Mouse (Mus musculus) right cerebral cortex, adult 2 months (tissue): Measurements from ENCODE around the gene H2-Aa.

Experiments used
- DNase-seq, 2 experiments: peaks; one replicate each; pipeline ENCODE4 v3.0.0; 2021 to 2022; ENCODE audit warnings: low spot score in 2 of 2

H2-Aa gene

DNA sequence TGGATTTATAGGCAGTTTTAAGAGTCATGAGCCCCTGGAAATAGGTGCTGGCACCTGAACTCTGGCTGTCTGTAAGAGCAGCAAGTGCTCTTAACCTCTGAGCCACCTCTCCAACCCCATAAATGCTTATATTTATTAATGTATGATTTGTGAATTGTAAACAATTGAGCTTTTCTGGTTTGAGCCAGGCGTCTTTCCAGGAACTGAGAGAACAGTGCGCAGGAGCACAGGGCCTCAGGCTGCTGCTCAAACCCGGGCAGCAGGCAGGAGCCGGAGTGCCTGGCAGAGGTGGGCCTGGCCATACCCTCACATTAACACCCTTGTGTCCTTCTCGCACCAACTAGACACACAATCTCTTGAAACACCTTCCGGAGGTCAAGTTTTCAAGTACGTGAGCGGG lies 12.4 kb upstream of the H2-Aa start:
- no peak for DNase-seq

DNA sequence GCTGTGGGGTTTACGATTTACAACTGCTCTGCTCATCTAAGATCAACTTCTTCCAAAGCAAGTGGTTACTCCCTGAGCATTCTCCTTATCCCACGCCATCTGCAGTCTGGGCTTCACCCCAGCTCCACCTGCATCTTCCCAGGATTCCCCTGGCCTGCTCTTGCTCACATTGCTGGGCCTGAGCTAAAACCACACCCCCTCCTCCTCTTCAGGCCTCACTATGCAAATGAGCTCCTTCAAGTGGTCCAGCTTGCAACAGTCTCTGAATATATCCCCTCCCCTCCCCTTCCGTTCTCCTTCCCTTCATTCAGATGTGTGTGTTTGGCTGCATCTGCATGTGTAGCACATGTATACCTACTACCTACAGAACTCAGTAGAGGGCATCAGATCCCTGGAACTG lies 11.7 kb upstream of the H2-Aa start:
- DNase-seq = no peak

DNA sequence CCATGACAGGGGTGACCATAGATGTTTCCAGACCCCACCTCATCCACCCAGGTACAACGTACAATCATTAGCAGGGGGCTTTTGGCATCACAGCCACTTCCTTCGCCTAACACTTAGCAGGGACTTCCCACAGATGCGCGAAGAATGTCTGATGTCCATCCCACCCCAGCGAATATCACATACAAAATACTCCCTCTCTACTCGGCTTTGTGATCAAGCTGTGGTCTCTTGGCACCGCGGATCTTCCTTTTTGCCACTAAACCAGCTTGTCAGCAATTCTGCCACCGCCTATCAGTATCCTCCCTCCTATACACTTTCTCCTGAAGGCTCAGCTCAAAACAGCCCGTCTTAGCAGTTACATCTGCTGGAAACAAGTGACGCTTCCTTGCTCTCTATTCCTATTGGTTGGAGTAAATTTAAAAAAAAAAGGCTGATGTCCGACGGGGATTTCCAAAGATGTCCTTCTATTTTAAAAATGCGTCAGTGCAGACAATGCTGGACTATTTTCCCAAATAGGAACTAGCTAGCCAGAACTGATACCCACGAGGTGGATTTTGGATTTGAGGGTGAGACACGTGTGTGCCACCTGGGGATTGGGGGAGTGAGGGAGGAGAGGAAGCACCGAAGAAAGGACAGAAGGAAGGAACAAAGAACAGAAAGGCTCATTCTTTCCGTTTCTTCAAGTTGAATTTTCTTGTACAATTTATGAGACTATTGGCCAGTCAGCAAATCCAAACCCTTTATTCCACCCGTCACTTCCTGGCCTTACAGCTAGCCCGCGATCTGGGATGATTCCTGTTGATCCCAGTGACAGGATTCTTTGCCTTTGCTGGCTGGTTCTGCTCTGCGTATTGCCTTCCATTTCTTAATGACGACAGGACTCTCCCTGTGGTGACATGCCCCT lies 8.5 kb upstream of the H2-Aa start:
- DNase-seq = peak; percentile 33 to 46

DNA sequence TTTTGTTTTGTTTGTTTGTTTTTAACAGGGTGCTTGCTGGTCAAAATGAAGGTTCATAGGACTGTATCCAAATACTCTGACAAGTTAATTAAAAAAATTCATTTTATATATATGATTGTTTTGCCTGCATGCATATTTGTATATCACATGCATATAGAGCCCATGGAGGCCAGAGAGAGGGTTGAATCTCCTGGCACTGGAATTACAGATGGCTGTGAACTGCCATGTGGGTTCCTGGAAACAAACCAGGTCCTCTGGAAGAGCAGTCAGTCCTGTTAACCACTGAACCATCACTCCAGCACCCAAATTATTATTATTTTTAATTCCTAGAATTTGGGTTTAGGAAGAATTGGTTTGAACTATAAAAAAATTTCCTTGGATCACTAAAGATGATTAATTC lies 7.7 kb upstream of the H2-Aa start:
- no peak for DNase-seq

DNA sequence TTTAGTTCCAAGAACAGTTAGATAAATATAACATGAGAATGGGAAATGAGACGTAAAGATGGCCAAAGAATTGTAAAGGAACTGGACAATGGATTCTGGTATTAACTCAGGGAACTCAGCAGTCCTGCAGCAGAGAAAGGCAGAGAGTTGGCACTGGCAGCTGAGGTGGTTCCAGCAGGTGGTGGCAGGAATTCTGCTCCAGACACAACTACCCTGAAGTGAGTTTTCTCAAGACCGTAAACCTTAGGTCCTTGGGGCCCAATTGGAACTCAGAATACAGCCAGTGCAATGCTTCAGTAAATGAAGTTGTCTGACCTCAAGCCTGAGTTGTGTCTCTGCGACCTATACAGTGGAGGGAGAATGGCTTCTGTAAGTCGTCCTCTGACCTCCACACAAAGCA lies 6.6 kb upstream of the H2-Aa start:
- no peak for DNase-seq

DNA sequence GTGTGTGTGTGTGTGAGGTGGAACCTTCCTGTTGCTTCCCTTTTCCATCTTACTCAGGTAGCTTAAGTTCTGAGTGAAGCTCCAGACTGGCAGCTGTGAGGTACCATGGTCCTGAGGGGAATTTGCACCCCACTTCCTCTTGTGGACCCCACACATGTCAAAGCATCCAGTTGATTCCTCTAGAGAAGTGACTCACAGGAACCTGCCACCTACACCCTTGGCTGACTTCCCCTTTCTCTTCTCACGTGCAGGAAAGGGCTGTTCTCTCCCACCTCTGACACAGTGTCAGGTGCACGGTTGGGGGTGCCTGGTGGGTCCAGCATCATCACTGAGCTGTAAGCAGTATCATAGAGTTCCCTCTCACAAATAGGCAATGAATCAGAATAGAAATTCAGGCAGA lies 5.9 kb upstream of the H2-Aa start:
- DNase-seq = no peak

DNA sequence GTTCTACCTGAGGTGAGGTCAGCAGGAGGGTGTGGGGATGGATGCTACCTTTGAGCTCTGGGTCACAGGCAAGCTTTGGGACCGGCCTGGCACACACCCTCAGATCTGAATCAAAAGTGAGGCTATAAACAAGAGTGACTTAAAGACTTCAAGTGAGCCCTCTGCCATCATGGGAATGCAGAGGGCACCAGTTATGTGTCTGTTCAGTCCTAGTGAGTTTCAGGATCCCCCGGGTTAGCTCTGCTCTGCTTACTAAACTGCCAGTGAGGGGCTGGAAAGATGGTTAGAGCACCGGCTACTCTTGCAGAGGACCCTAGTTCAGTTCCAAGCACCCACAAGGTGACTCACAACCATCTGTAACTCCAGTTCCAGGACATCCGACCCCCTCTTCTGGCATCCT lies 4.9 kb upstream of the H2-Aa start:
- DNase-seq = no peak

DNA sequence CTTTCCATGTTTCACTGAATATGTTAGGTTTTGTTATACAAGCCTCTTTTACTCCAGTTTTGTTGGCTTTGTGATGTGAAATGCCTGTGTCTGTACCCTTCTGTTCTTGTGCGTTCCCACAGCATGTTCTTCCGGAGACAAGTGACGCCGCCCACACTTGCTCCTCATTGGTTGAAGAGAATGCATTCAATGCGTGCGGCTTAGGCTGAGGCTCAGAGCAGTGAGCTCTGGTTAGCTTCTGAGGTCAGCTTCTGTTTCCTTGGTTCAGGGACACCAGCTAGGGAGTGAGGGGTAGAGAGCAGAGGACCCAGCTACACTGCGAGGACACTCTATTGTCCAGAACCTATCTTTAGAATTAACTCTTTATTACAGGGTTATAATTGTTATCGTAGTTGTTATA lies 4.0 kb upstream of the H2-Aa start:
- DNase-seq = peak; percentile 83 to 90

DNA sequence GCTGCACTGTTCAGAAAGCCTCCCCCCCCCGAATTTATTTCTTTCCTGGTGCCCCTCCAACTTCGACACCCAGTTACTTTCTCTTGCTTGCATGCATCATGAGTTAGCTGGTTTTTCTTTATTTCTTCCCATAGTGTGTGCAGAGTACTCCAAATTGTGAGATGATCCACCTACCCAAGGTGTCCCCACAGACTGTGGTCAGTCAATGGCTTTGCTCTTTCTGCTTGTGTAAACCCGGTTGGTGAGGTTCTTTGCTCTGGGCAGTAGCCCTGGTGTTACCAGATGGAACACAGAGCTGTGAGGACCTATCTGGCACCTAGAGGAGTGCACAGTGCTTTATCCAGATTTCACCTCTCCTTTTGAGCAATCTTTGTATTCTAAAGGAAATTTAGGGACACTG lies 508 bp upstream of the H2-Aa start:
- DNase-seq = no peak

DNA sequence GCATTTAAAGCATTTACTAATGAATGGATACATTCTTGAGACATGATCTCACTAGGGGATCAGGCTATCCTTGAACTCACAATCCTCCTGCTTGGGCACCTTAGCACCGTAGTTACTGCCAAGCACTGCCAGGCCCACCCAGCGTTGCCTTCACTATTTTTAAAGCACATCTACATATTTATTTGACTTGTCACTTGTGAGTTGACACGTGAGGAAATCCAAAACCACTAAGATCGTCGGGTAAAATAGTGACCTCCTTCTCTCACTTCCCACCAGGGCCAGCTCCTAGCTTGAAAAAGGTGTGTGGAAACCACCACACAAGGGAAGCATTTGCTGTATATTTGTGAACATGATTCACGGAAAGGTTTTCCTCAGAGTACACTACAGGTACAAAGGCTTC lies 624 bp downstream of the H2-Aa start:
- DNase-seq = no peak

DNA sequence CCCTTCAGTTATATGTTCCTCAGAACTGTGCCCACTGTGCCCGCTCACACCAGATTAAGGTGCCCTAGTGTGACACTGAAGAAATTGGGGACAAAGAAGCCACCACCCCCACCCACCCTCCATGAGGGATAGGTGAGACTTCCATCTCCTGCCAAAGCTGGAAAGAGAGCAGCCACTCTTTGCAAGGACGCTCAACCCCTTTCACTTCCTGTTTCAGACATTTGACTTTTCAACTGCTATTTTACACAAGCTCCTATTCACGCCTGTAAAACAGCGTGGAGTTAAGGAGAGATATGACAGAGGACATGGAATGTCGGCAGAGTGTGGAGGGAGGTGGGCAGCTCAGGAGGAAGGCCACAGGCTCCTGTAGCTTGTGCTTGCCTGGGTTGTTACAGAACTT lies 1.1 kb downstream of the H2-Aa start:
- no peak for DNase-seq

DNA sequence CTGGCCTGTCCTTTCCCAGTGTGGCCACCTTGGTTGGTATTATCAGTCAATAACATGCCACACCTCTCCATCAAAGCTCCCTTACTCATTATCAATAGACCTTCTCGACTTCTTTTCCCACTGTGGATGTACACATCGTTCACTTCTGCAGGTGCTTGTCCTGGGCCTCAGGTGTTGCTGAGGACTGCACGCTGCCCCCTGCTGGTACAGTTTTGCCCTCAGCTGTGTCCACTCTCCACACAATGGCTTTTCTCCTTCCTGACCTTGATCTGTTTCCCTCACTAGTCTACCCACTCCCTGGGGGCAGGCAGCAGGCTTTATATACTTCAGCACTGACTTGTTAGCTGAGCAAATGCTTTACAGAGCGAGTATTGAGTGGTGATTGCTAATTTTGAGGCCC lies 1.8 kb downstream of the H2-Aa start:
- no peak for DNase-seq

DNA sequence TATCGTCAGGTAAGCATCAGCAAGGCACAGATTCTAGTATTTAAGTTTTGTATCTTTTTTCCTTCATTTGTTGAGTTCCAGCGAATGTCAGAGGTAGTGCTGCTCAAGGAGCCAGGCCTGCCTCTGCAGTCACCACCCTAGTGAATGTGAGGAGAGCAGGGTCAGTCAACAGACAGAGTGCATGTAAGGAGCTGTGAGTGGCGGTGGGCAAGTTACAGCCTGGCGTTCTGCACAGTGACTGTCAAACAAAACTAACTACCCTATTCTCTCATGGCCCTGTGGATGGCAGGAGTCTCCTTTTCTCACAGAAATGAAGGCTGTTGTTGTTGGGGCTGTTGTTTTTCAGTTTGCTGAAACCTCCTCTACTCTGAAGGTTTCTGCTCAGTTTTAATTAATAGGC lies 2.3 kb downstream of the H2-Aa start:
- no peak for DNase-seq

DNA sequence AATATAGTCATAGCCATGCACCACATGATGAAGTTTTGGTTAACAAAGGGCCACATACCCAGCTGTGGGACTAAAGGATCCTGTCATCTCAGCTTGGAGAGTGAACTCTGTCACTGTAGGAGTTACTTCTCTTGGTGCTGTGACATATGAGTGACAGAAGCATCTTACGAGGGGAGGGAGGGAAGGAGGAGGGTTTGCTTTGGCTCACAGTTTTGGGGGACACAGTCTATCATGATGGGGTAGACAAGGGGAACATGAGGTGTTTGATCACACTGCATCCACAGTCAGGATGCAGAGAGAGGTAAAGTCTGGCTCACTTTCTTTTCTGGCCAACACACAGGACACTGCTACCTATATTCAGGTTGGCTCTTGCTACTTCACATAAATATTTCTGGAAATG lies 5.8 kb downstream of the H2-Aa start:
- DNase-seq = no peak

DNA sequence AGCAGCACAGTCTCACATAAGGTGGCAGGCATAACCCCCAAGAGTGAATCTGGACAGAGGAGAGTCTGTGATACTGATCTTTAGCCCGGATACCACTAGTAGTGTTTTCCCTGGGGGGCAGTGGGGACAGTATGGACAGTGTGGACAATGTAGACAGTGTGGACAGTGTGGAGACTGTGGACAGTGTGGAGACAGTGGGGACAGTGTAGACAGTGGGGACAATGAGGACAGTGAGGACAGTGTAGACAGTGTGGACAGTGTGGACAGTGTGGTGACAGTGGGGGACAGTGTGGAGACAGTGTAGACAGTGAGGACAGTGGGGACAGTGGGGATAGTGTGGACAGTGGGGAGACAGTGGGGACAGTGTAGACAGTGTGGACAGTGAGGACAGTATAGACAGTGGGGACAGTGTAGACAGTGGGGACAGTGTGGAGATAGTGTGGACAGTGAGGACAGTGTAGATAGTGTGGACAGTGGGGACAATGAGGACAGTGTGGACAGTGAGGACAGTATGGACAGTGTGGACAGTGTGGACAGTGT lies 7.1 kb downstream of the H2-Aa start:
- no peak for DNase-seq

DNA sequence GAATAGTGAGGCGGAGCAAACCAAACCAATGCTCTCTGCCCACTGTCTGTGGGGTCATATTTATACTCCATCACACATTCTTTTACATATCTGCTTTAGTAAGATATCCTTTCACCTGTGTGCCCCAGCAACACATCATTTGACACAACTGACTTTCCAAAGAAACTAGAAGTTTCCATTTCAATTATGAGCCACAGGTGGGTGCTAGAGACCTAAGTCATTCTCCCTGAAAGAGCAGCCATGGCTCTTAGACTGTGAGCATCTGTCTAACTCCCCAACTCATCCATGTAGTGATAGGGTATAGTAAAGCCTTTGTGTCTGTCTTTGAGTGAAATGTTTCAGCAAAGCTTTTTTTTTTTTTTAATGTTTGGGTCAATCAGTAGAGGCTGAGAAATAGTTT lies 15.5 kb downstream of the H2-Aa start:
- DNase-seq = no peak

DNA sequence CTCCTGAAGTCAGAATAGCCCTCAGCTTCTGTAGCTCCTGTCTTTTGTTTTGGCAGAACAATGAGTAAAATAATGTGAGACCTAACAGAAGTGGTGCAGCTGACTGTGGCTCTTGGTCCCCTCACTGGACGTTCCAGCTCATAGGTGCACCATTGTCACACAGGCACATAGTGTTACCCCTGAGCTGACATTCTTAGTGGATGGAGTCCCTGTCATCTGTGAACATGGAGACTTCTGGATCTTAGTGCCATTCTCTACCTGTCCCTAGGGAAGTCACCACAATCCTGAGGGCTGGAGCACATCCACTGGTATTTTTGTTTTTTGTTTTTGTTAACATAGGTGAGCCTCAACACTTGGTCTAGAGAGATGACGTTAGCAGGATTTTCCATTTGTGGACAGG lies 16.7 kb downstream of the H2-Aa start:
- no peak for DNase-seq

DNA sequence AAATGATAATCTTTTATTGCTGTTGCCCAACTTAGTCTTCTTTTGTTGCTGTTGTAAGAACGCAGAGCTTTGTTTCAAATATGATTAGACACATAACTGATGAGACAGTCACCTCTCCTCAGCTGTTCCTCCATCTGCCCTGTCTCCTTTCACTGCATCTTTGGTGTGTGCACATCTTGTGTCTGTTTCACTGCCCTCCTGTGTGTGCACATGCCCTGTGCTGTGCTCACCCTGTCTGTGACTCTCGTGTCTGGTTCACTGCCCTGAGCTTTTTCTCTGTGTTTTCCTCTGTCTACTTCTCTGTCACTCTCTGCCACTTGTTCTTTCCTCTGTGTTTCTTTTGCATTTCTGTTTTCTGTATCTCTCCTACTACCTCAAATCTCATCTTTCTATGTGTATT lies 17.4 kb downstream of the H2-Aa start:
- DNase-seq = no peak

DNA sequence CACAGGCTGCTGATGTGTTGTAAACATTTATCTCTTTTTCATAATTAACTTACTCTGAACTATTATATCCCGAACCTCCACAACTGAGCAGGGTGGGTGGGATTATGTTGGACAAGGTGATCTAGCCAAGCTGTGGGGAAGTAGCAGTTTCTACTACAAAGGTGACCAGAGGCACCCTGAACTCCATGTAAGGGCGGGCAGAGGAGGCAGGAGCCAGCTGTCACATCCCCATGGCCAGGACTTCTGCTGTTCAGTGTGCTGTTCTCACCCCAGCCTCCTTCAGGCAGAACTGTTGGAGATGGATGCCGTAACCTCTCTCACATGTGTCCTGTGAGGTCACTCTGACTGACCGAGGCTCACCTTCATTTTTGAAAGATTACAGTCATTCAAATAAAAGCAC lies 17.8 kb downstream of the H2-Aa start:
- DNase-seq = no peak

DNA sequence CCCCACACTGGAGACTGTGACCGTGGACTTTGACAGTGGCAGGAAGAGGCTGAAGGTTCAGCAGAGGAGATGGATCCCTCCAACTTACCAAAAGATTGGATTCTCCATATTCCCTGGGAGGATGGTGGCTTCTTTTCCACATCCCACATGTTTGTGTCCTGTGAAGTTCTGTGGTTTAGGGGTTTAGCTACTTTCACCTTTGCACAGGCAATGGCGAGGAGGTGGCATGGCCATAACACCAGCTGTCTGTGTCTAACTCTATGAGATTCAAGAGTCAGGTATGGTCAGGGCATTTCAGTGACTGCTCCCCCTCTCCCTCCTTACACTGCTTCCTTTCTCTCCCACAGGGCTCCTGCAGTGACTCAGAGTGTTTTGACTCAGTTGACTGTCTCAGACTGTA lies 18.9 kb downstream of the H2-Aa start:
- no peak for DNase-seq

DNA sequence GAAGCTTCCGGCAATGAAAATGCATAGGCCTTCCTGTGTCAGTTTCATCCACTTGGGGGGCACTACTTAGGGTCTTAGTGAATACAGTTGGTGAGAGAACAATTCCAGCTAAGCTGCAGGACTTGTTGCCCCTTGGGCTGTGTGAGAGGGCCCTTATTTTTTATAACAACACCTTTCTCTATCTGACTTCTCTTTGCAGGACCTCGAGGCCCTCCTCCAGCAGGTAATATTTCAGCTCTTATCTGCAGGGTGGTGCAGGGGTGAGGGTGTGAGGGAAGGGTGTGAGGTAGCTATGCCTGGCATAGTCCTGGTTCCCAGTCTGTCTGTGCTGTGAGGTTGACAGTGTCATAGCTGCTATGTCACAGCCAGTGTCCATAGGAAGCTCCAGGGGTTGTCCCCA lies 19.4 kb downstream of the H2-Aa start:
- DNase-seq = no peak

DNA sequence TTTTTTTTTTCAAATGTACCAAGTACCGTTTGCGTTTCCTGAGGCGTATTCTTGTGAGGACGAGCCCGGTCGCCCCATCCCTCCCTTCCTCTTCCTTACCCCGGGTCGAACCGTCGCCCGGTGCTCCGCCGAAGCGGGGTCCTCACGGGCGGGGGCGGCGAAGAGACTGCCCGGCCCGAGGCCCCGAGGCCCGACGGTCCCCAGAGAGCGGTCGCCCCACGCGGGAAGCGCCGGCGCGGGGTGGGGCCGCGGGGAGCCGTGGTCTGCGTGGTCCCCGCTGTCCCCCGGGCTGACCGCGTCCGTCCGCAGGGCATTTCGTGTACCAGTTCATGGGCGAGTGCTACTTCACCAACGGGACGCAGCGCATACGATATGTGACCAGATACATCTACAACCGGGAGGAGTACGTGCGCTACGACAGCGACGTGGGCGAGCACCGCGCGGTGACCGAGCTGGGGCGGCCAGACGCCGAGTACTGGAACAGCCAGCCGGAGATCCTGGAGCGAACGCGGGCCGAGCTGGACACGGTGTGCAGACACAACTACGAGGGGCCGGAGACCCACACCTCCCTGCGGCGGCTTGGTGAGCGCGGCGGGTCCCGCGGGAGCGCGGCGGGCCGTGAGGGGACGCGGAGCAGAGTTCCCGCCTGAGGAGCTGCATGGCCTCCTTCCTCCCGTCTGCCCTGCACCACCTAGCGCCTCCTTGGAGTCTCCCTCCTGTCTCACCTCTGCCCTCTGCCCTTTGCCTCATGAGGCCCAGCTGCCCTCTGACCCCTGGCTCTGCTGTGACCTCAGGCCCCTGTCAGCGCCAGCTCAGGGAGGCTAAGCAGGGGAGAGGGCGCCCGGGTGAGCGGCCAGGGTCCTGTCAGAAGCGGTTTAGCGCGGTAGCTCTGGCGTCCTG lies 22.9 kb downstream of the H2-Aa start:
- no peak for DNase-seq
